Mouse (Mus musculus) embryonic fibroblast, embryonic 13.5 days (primary cell): ENCODE data around the gene Rerg.

ENCODE experiments used
- CTCF ChIP-seq: IDR thresholded peaks from 2 replicates; pipeline ENCODE4 v1.5.1; 2011; ENCODE audit warnings: mild to moderate bottlenecking, control low read depth, low read length, moderate library complexity, borderline replicate concordance; ENCODE audit not compliant: insufficient read depth
- POLR2A ChIP-seq: IDR thresholded peaks from 2 replicates; pipeline ENCODE4 v1.6.1; 2011; ENCODE audit warnings: low read depth, mild to moderate bottlenecking, control low read depth, low read length, moderate library complexity

DNA sequence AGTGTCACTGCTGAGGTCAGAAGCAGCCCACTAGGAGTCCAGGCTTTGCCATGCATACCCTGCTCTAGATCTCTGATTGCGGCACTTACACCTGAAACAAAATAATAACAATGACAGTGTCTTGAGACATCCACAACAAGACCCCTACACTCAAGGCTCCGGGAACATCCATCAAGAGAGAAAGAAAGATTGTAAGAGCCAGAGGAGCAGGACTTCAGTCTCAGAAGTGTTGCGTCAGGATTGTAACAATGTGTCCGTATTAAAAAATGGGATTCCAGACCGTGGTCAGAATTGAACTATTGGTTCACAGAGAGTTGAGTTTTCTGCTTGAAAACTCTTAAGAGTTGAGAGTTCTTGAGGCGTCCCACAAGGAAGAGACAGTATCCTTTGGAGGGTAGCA, 10.3 kb upstream of the Rerg start:
- TF ChIP-seq CTCF, result no peak
- TF ChIP-seq POLR2A, result no peak
